Mouse (Mus musculus) E14TG2a.4 (cell line): Measurements from ENCODE around the gene Hoxb3.

Source experiments
- H3K27me3 ChIP-seq: 2 replicates; pipeline ENCODE4 v1.6.1; 2014; ENCODE audit warnings: low read length, control low read depth; ENCODE audit not compliant: insufficient read depth
- H3K36me3 ChIP-seq: 2 replicates; pipeline ENCODE4 v1.6.1; 2014; ENCODE audit warnings: low read length, control low read depth; ENCODE audit not compliant: insufficient read depth
- H3K4me1 ChIP-seq: replicated peaks from 2 replicates; pipeline ENCODE4 v1.6.1; 2014; ENCODE audit warnings: low read depth, low read length, control low read depth
- H3K4me3 ChIP-seq: replicated peaks from 2 replicates; pipeline ENCODE4 v1.5.1; 2014; ENCODE audit warnings: mild to moderate bottlenecking, low read length
- H3K9me3 ChIP-seq: 2 replicates; pipeline ENCODE4 v1.6.1; 2014; ENCODE audit warnings: low read length, control low read depth
- CTCF ChIP-seq: conservative IDR thresholded peaks from 2 replicates; pipeline ENCODE4 v1.5.1; 2014; ENCODE audit warnings: low read length
- NANOG ChIP-seq: IDR thresholded peaks from 2 replicates; pipeline ENCODE4 v1.6.1; 2014; ENCODE audit warnings: borderline replicate concordance, low read length, mixed read lengths
- POU5F1 ChIP-seq: IDR thresholded peaks from 2 replicates; pipeline ENCODE4 v1.6.1; 2014; ENCODE audit warnings: low read length, borderline replicate concordance

Gene Hoxb3

DNA sequence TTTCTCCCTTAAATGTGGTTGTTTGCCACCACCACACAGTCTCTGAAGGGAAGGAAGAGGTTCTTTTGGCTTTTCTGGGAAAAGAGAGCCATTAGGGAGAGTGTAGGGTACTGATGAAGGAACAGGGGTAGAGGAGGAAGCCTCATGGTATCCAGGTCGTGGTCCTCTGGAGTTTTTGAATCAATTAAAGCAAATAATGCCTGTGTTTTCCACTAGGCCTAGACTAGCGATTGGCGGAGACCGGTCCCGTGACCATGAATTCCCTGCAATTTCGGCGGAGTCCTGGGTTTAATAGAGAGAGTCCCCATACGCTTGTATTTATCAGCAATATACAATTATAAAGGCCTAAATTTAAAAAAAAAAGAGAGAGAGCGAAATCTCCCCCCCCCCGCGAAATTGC, 28.2 kb downstream of the Hoxb3 start:
- Histone ChIP-seq H3K27me3 (peaks cover 92% of the 10 kb centered on the region), H3K9me3 (no peaks in the 10 kb centered on the region), H3K4me3 (no peak overlapping the region), H3K4me1 (peaks cover 44% of the 10 kb centered on the region), H3K36me3 (no peaks in the 10 kb centered on the region)
- TF ChIP-seq CTCF (no peak), POU5F1 (no peak), NANOG (no peak)

DNA sequence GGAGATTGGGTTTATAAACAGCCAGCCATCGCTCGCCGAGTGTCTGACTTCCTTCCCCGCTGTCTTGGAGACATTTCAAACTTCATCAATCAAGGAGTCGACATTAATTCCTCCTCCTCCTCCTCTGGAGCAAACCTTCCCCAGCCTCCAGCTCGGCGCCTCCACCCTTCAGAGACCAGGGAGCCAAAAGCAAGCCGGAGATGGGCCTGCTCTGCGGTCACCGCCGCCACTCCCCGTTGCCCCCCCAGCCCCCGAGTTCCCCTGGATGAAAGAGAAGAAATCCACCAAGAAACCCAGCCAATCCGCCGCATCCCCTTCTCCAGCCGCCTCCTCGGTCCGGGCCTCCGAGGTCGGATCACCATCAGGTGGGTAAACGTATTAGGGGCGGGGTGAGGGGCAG, 28.7 kb downstream of the Hoxb3 start:
- peaks cover 39% of the 10 kb centered on the region for H3K4me1 ChIP-seq
- H3K36me3 ChIP-seq, result no peaks in the 10 kb centered on the region
- H3K9me3 ChIP-seq, result no peaks in the 10 kb centered on the region
- TF ChIP-seq NANOG (no peak), CTCF (no peak), POU5F1 (no peak)
- H3K4me3 ChIP-seq, result no peak overlapping the region
- H3K27me3 ChIP-seq, result peaks cover 91% of the 10 kb centered on the region

DNA sequence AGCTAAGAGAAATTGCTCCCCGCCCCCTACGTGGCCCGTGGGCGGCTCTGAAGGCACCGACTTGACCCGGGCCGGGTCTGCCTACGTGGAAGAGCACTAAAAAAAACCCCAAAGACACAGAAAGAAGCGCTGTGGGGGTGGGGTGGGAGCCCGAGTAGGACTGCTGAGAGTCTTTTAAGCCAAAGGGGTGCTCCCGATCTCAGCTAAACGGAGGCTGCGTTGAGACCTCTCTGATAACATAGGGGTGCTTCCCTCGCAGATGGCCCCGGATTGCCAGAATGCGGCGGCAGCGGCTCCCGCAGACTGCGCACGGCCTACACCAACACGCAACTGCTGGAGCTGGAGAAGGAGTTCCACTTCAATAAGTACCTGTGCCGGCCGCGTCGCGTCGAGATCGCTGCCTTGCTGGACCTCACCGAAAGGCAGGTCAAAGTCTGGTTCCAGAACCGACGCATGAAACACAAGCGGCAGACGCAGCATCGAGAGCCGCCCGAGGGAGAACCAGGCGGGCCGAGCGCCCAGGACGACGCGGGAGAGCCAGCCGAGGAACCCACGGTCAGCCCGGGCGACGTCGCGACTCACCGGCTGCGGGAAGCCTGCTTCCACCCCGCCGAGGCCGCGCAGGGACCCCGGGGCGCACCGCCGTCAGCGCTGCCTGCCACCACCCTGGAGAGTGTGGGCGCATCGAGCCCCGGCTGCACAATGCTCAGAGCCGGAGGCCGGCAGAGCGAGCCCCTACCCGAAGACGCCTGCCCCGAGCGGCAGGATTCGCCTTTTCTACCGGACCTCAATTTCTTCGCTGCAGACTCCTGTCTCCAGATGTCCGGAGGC, 29.8 kb downstream of the Hoxb3 start:
- peak overlapping the region; percentile 56 for H3K4me3 ChIP-seq
- no peak for TF ChIP-seq CTCF
- TF ChIP-seq POU5F1, result no peak
- no peak for TF ChIP-seq NANOG
- no peaks in the 10 kb centered on the region for H3K9me3 ChIP-seq
- H3K27me3 ChIP-seq, result peaks cover 95% of the 10 kb centered on the region
- peaks cover 39% of the 10 kb centered on the region for H3K4me1 ChIP-seq
- H3K36me3 ChIP-seq, result no peaks in the 10 kb centered on the region

DNA sequence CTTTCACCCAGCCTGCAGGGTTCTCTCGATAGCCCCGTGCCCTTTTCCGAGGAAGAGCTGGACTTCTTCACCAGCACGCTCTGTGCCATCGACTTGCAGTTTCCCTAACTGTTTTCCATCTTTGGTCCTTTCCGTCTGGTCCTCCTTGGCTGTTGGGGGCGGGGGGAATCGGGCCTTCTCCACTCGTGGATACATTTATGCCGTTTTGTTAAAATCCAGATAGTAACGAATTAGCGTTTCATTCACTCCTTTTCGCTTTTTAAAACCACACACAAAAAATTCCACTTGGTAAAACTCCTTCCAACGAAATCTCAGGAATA, 30.4 kb downstream of the Hoxb3 start:
- TF ChIP-seq NANOG, result no peak
- no peak for TF ChIP-seq POU5F1
- no peak for TF ChIP-seq CTCF
- Histone ChIP-seq H3K9me3 (no peaks in the 10 kb centered on the region), H3K4me1 (peaks cover 39% of the 10 kb centered on the region), H3K4me3 (peak overlapping the region; percentile 56), H3K36me3 (no peaks in the 10 kb centered on the region), H3K27me3 (peaks cover 93% of the 10 kb centered on the region)

DNA sequence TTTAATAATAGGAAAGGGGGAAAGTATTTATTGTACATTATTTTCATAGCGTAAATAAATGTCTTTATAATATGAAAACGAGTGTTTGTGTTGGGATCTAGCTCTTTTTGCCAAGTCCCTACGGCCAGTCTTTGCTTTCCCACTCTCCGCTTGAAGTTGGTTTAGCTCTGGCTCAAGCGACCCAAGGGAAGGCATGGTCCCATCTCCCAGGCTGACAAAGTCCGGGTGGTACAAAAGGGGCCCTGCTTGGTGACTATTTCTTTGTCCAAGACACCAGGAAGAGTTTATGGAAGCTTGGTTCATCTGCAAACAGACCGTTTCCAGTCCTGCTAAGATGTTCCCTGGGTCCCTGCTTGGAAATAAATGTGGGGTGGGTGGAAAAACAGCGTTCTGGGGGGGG, 30.8 kb downstream of the Hoxb3 start:
- no peak for TF ChIP-seq POU5F1
- no peak for TF ChIP-seq NANOG
- TF ChIP-seq CTCF, result no peak
- peaks cover 39% of the 10 kb centered on the region for H3K4me1 ChIP-seq

DNA sequence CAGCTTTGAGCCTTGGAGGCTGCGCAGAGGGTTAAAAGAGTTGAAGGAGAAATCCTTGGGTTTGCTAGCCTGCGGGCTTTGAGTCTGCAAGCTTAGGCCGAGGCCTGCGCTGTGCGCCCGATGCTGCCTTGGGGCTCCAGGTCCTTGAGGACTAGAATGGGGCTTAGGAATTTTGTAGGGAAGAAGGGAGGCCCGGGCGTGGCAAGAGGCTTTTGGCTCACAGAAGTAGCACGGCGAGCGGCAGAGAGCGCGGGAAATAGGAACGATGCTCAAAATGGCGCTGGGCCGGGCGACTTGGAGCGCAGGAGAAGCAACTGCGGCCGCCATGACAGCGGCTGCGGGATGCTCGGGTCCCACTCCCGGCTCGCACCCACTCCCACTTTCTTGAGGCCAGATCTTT, 31.2 kb downstream of the Hoxb3 start:
- Histone ChIP-seq H3K4me1 (peaks cover 39% of the 10 kb centered on the region), H3K27me3 (peaks cover 92% of the 10 kb centered on the region), H3K9me3 (no peaks in the 10 kb centered on the region), H3K36me3 (no peaks in the 10 kb centered on the region), H3K4me3 (peak overlapping the region; percentile 70)
- no peak for TF ChIP-seq POU5F1
- TF ChIP-seq CTCF, result no peak
- no peak for TF ChIP-seq NANOG

More for the DNA sequence above, 30.8 kb downstream of the Hoxb3 start:
- Histone ChIP-seq H3K4me3 (peak overlapping the region; percentile 70; the same call in 1 of the 2 replicates), H3K27me3 (peaks cover 93% of the 10 kb centered on the region), H3K36me3 (no peaks in the 10 kb centered on the region), H3K9me3 (no peaks in the 10 kb centered on the region)

DNA sequence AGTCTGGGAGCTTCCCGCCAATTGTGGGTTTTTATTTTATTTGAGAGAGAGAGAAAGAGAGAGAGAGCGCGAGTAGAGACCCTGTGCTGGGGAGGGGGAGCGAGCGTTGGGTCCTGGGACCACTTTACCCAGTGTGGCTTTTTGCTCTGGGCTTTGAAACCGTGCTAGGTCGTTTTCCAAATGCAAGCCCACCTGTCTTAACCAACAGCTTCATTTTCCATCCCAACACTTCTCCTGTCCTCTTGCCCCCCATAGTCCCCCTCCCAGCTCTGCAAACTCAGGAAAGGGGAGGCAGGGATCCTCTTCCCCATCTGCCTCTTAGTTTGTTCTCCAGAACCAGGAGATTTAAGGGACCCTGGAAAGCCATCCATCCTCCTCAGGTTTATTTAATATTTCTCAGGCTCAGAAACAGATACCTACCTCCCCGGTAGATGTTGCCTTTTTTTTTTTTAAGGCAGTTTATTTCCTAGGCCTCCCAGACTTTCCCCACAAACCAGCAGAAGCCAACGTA, 31.7 kb downstream of the Hoxb3 start:
- Histone ChIP-seq H3K27me3 (peaks cover 92% of the 10 kb centered on the region), H3K4me3 (peak overlapping the region; percentile 70), H3K4me1 (peaks cover 35% of the 10 kb centered on the region), H3K36me3 (no peaks in the 10 kb centered on the region), H3K9me3 (no peaks in the 10 kb centered on the region)
- TF ChIP-seq CTCF (no peak), POU5F1 (no peak), NANOG (no peak)

DNA sequence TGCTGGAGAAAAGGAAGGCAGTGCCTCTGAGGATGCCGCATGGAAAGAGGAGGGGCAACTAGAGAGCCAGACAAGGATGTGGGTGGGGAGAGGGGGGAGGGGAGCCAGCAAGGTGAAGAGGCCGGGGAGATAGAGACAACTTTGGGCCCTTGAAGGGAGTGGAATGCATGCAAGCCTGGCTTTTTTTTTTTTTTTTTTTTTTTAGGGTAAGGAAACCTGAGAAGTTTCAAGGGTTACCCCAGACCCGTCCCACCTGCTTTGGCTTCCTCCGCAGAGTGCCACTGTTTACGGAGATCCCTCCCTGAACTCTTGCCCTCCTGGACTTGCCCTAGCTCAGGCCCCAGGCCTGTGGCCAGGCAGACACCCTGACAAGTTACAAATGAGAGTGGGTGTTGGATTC, 40.7 kb downstream of the Hoxb3 start:
- H3K4me1 ChIP-seq, result peaks cover 41% of the 10 kb centered on the region

More for the DNA sequence above, 40.7 kb downstream of the Hoxb3 start:
- TF ChIP-seq CTCF (no peak), NANOG (no peak), POU5F1 (no peak)
- Histone ChIP-seq H3K9me3 (peaks cover 5% of the 10 kb centered on the region), H3K4me3 (no peak overlapping the region), H3K36me3 (no peaks in the 10 kb centered on the region), H3K27me3 (peaks cover 90% of the 10 kb centered on the region)
